Mouse (Mus musculus) kidney, embryonic 15.5 days (tissue): ENCODE data around the gene Tmem51. TPM values are rescaled to one million over a fixed set of nuclear protein-coding genes. Genes with fewer than 3 reads are reported as not detected.
A peak's percentile ranks its signal among the peaks of the same experiment; 100 is the strongest.

ENCODE experiments used
- ATAC-seq: fragments of 200-750 bp; cut with Nextera tagmentation; replicated peaks from 2 replicates; pipeline ENCODE4 v1.8.0; 2017; ENCODE audit warnings: moderate TSS enrichment; ENCODE audit not compliant: low FRiP score
- H3K27ac ChIP-seq: fragments of 300-500 bp; sonication (generic); 2 replicates; pipeline ENCODE4 v1.5.1; 2015; ENCODE audit warnings: mild to moderate bottlenecking, inconsistent platforms
- H3K27me3 ChIP-seq: fragments of 300-500 bp; sonication (generic); 2 replicates; pipeline ENCODE4 v1.6.1; 2015; ENCODE audit warnings: inconsistent platforms
- H3K36me3 ChIP-seq: fragments of 300-500 bp; sonication (generic); 2 replicates; pipeline ENCODE4 v1.6.1; 2015; ENCODE audit warnings: inconsistent platforms
- H3K4me1 ChIP-seq: fragments of 300-500 bp; sonication (generic); 2 replicates; pipeline ENCODE4 v1.6.1; 2015; ENCODE audit warnings: inconsistent platforms
- H3K4me2 ChIP-seq: fragments of 300-500 bp; sonication (generic); 2 replicates; pipeline ENCODE4 v1.6.1; 2015; ENCODE audit warnings: moderate library complexity, mild to moderate bottlenecking, inconsistent platforms
- H3K4me3 ChIP-seq: fragments of 300-500 bp; sonication (generic); replicated peaks from 2 replicates; pipeline ENCODE4 v1.5.1; 2015; ENCODE audit warnings: mild to moderate bottlenecking, inconsistent platforms
- H3K9ac ChIP-seq: fragments of 300-500 bp; sonication (generic); 2 replicates; pipeline ENCODE4 v1.6.1; 2015; ENCODE audit warnings: mild to moderate bottlenecking, inconsistent platforms
- H3K9me3 ChIP-seq: fragments of 300-500 bp; sonication (generic); replicated peaks from 2 replicates; pipeline ENCODE4 v1.6.1; 2016; ENCODE audit warnings: inconsistent platforms
- WGBS: fragments of 180-500 bp; shearing (Covaris S2); methylation state at CpG from one replicate; pipeline ENCODE4 v1.1.7; 2015; ENCODE audit warnings: mixed read lengths; 5-methylcytosine and 5-hydroxymethylcytosine counted together
- polyA plus RNA-seq: library from polyadenylated mRNA; unstranded; fragments of >200 nt; fragmentation: Nextera tagmentation; extraction: Ambion mirVana; gene quantifications from 2 replicates; pipeline ENCODE4 v1.2.1, GENCODE M21; 2015

Gene Tmem51
- polyA plus RNA-seq: 29.1 and 29.5 TPM in 2 replicates

DNA sequence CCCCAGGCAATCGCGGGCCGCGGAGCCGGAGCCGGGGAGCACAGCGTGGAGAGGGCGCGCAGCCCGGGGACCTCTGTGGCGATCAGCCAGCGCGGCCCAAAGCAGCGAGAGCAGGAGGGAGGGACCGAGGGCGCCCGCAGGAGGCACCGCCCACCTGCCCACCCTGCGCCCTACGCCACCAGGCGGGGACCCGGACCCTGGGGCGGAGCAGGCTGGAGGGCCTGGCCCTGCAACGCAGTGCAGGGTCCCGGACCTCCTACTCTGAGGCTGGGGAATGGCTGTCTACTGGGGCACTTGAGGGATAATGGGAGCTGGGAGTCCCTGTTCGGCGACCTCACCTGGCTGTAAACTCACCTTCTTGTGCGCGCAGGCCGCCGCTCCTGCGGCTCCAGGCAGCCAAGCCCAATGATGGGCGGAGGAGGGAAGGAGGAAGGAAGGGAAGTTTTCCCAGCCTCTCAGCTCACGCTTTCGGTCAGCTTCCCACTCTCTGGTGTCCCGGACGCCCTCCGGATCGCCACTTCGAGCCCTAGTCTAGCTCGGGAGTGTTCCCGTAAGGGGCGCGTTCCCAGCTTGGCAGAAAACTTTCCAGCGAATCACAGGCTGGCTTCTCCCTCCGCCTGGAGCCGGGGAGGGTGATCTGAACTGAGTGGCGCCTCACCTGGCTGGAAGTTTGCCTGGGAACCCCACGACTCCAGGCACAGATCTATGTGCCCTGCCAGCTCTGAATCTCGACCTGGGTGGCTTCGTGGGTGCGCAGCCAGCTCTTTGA lies at the start of gene Tmem51:
Gene Tmem51, minus strand, starts transcription at position 174 of the 769 bp plus-strand sequence.
- Histone ChIP-seq H3K9me3 (no peaks in the 10 kb centered on the region), H3K4me1 (peaks cover 51% of the 10 kb centered on the region), H3K9ac (peak within 1 kb of the TSS; percentile 52), H3K27me3 (peaks cover 19% of the 10 kb centered on the region), H3K27ac (peak within 1 kb of the TSS; percentile 92), H3K36me3 (no peaks in the 10 kb centered on the region), H3K4me2 (peak within 1 kb of the TSS; percentile 97), H3K4me3 (peak within 1 kb of the TSS; percentile 61)
- WGBS: under 1% methylated on average over 46 of the region's 52 CpGs
- ATAC-seq: peak; percentile 91

DNA sequence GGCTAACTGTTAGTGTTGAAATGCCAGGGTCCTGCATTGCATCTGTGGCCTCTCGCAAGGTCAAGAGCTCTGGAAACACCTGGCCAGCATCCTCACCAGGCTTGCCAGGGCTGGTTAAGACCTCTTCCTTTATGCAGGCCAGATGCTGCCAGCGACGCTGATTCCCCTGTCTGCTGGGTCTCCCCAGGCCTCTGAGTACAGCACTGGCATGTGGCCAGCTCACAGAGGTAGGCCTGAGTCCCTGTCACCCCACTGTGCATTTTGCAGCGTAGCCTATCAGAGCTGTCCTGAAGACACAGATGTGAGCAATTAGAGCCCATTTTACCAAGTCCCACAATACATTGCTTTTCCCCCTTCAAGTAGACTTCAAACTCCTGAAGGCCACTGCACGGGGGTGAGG lies 46.1 kb upstream of the Tmem51 start:
- H3K9ac ChIP-seq: no peak overlapping the region
- no peaks in the 10 kb centered on the region for H3K36me3 ChIP-seq
- ATAC-seq: no peak
- H3K4me3 ChIP-seq: no peak overlapping the region
- no peaks in the 10 kb centered on the region for H3K4me1 ChIP-seq
- H3K27ac ChIP-seq: no peak overlapping the region
- no peaks in the 10 kb centered on the region for H3K27me3 ChIP-seq
- 79% methylated on average over 5 of the region's 5 CpGs for WGBS
- H3K4me2 ChIP-seq: no peak overlapping the region
- no peaks in the 10 kb centered on the region for H3K9me3 ChIP-seq

DNA sequence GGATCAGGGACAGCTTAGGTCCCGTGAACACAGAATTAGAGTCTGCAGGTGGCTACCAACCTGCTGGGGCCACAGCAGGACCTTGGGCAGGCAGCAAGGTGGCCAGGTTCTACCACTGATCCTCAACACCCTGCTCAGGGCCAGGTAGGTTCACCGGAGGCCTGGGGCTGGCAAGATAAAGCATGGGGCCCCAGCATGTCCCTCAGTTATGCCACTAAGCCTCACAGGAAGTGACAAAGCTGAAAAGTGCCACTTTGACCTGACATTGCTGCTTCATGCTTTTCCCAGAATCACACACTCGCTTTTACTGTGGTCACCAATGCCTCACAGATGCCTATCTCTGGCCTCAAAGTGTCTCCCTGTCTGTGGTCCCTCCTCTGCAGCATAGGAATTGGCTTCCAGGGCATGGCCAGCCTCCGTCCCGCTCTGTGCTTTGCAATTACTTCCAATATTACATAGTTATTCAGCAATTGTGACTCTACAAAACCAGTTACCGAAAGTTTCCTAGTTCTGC lies 43.2 kb upstream of the Tmem51 start:
- Histone ChIP-seq H3K9me3 (no peaks in the 10 kb centered on the region), H3K27ac (no peak overlapping the region), H3K9ac (no peak overlapping the region), H3K4me3 (no peak overlapping the region), H3K36me3 (no peaks in the 10 kb centered on the region), H3K27me3 (no peaks in the 10 kb centered on the region), H3K4me1 (no peaks in the 10 kb centered on the region), H3K4me2 (no peak overlapping the region)
- 80% methylated on average over 6 of the region's 6 CpGs for WGBS
- no peak for ATAC-seq

DNA sequence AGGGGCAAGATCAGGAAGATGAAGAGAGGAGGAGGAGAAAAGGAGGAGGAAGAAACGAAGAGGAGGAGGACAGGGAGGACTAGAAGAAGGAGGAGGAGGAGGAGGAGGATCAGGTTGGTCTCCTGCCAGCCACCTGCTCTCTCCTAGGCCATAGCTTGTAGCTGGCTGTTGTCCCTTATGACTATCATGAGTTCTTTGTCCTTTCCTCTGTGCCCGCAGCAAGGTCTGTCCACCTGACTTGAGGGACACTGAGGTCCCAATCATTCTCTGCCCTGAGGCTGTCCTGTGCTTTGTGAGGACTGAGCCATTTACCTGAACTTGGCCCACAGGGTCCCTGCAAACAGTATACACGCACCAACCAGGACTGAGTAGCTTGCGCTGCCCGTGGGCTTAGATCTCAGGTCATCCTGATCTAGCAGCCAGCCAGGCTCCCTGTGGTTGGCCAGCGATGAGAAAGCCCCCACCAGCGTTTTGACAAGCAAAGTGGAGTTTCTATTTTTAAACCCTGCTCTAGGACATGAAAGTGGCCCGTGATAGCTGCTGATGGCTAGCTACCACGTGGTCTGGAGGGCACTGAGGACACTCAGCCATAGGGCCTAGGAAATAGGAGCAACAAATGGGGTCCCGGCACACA lies 42.7 kb upstream of the Tmem51 start:
- H3K4me3 ChIP-seq: no peak overlapping the region
- no peak for ATAC-seq
- H3K9ac ChIP-seq: no peak overlapping the region
- WGBS: 68% methylated on average over 10 of the region's 10 CpGs
- H3K36me3 ChIP-seq: no peaks in the 10 kb centered on the region
- H3K4me1 ChIP-seq: no peaks in the 10 kb centered on the region
- H3K4me2 ChIP-seq: no peak overlapping the region
- H3K9me3 ChIP-seq: no peaks in the 10 kb centered on the region
- H3K27ac ChIP-seq: no peak overlapping the region
- H3K27me3 ChIP-seq: no peaks in the 10 kb centered on the region

DNA sequence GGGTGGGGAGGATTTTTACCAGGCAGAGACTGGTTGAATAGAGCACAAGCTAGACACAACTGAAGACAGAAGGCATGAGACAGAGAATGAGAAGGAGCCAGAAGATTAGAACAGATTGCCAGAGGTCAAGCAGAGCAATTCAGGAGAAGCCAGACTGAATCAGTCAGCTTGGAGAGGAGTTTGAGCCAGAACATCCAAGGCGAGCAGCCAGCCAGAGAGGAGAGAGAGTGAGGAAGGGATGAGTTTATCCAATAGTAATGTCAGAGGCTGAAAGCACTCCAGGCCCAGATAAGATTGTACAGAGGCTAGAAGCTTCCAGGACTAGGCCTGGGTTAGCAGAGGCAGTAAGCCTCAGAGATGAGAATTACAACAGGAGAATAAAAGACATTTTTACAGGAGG lies 37.1 kb upstream of the Tmem51 start:
- no peak overlapping the region for H3K4me3 ChIP-seq
- 50% methylated on average over 1 of the region's 1 CpGs for WGBS
- ATAC-seq: no peak

DNA sequence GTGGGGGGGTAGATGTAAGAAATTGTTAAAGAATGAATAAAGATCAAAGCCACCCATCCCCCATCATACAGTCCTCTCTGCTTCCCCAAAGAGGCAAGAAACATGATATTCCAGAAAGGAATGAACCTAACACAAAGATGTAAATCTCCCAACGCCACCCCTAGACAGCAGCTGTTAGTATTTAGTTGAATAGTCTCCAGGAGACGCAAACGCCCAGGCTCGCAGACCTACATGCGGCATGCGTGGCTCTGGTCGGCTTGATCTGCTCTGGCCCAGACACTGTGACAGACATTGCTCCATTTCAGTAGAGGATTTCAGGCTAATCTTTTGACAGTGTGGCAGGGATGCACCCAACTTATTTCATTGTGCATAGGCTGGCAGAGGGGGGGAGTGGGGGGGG lies 34.4 kb upstream of the Tmem51 start:
- Histone ChIP-seq H3K4me3 (no peak overlapping the region), H3K9me3 (no peaks in the 10 kb centered on the region), H3K27me3 (no peaks in the 10 kb centered on the region; the same call in 1 of the 2 replicates), H3K27ac (no peak overlapping the region), H3K4me1 (peaks cover 12% of the 10 kb centered on the region), H3K36me3 (no peaks in the 10 kb centered on the region), H3K9ac (no peak overlapping the region), H3K4me2 (no peak overlapping the region)
- no peak for ATAC-seq
- WGBS: 28% methylated on average over 7 of the region's 7 CpGs

More for the DNA sequence above, 37.1 kb upstream of the Tmem51 start:
- Histone ChIP-seq H3K27ac (no peak overlapping the region), H3K9ac (no peak overlapping the region), H3K4me1 (peaks cover 12% of the 10 kb centered on the region), H3K36me3 (no peaks in the 10 kb centered on the region), H3K9me3 (no peaks in the 10 kb centered on the region), H3K27me3 (no peaks in the 10 kb centered on the region; the same call in 1 of the 2 replicates), H3K4me2 (no peak overlapping the region)

DNA sequence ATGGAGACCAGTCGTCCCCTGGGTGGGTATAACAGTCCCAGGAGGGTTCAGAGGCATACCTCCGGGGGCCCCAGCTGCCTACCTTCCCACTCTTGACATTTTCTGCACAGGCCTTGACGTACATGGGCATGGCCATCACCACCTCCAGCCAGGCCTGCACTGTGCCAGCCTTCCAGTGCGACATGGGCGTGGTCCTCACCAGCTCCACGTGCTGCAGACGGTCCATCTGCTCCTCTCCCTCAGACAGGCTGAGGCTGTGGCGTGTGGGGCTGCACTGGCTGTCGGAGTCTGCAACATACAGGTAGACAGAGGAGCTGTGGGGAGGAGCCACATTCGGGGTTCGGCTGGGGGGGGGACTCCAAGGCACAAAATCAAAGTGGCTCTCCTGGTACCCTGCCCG lies 33.9 kb upstream of the Tmem51 start:
- no peak overlapping the region for H3K9ac ChIP-seq
- 86% methylated on average over 12 of the region's 12 CpGs for WGBS

DNA sequence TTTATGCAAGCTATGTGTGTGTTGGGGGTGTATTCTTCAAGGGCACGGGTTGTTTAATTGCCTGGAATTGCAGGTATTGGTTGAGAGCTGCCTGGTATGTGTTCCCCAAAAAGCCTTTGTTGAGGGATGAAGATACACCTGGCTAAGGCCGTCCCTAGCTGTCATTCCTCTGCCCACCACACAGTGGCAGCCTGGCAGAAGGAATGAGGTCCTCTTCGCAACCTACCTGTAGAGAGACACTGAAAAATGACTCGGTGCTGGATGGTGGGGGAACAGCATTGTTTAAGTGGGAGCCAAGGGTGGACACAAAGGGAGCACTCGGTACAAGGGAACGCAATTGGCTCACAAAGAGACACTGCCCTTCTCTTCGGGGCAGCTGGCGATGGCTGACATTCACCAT lies 29.2 kb upstream of the Tmem51 start:
- H3K4me3 ChIP-seq: no peak overlapping the region
- no peak for ATAC-seq
- H3K36me3 ChIP-seq: no peaks in the 10 kb centered on the region
- no peaks in the 10 kb centered on the region; the same call in 1 of the 2 replicates for H3K27me3 ChIP-seq
- no peak overlapping the region for H3K4me2 ChIP-seq
- WGBS: 34% methylated on average over 8 of the region's 8 CpGs
- H3K27ac ChIP-seq: no peak overlapping the region
- H3K9me3 ChIP-seq: no peaks in the 10 kb centered on the region
- no peak overlapping the region for H3K9ac ChIP-seq
- H3K4me1 ChIP-seq: peaks cover 5% of the 10 kb centered on the region

More for the DNA sequence above, 33.9 kb upstream of the Tmem51 start:
- Histone ChIP-seq H3K4me3 (no peak overlapping the region), H3K27me3 (no peaks in the 10 kb centered on the region; the same call in 1 of the 2 replicates), H3K27ac (no peak overlapping the region), H3K4me2 (no peak overlapping the region), H3K36me3 (no peaks in the 10 kb centered on the region), H3K4me1 (peaks cover 12% of the 10 kb centered on the region), H3K9me3 (no peaks in the 10 kb centered on the region)
- ATAC-seq: peak; percentile 40

DNA sequence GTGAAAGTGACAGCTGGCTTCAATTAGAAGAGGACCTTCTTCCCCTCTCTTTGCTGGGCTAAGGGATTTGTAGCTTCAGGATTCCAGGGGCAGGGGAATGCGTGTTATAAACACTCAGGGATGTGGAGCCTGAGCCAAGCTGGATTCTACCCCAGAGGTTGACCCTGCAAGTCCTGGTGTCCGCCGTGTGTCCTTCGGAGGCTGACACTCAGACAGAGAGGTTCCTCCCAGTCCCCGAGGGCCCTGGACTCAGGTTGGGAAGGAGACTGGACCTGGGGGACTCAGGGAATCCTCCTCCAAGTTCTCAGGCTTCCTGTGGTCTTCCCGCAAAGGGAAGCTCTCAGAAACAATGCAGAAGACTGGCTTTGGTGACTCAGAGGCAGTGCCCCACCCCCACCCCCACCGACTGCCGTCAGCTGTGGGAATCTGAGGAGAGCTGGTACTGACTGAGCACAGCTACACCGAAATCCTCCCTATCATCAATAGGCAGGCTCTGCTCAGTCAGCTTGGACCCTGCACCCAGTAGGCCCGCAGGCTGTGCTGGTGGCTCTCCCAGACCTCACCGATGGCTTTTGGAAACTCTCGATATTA lies 19.1 kb upstream of the Tmem51 start:
- ATAC-seq: no peak
- no peaks in the 10 kb centered on the region for H3K36me3 ChIP-seq
- no peaks in the 10 kb centered on the region for H3K27me3 ChIP-seq
- H3K4me2 ChIP-seq: no peak overlapping the region
- H3K4me1 ChIP-seq: peaks cover 17% of the 10 kb centered on the region
- no peak overlapping the region for H3K27ac ChIP-seq
- no peak overlapping the region for H3K4me3 ChIP-seq
- 47% methylated on average over 12 of the region's 12 CpGs for WGBS
- no peak overlapping the region for H3K9ac ChIP-seq
- H3K9me3 ChIP-seq: no peaks in the 10 kb centered on the region

DNA sequence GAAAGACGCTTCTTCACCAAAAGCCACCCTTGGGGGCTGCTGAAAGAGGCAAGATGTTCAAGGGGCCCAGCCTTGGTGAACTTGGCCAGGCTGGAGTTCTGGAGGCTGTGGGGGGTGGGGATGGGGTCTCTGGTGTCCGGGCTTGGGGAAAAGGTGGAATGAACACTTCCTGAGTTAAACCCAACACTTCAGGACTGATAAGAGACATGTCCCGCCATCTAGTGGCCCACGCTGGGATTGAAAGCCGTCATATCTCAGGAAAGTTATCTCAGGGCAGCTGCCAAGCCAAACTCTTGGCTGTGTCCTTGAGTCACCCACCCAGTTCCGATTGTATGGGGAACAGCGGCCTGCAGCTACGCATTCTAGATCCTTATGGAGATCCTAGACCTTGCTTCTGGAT lies 14.2 kb upstream of the Tmem51 start:
- Histone ChIP-seq H3K9ac (no peak overlapping the region), H3K4me3 (no peak overlapping the region), H3K9me3 (no peaks in the 10 kb centered on the region), H3K27me3 (no peaks in the 10 kb centered on the region), H3K4me1 (peaks cover 24% of the 10 kb centered on the region), H3K4me2 (peak overlapping the region; percentile 42), H3K36me3 (no peaks in the 10 kb centered on the region), H3K27ac (peak overlapping the region; percentile 56)
- 20% methylated on average over 8 of the region's 8 CpGs for WGBS
- peak; percentile 30; the same call in 1 of the 2 replicates for ATAC-seq

DNA sequence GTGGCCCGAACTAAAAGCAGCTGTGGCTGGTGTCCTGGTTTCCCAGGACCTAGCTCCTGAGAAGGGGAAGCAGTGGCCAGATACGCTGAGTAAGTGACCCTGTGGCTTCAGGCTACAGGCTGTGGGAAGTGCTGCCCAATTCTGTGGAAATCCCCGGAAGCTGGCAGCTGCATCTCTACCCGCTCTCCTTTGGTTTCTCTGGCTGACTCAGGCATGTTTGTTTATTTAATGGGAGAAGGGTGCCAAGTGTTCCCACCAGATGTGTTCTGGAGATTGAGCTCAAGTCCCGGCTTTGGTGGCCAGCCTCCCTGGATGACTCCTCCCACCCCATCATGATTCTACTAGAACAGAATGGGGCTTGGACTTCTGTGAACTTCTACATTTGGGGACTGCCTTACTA lies 13.8 kb upstream of the Tmem51 start:
- no peak overlapping the region for H3K4me3 ChIP-seq
- WGBS: 15% methylated on average over 5 of the region's 5 CpGs
- H3K9me3 ChIP-seq: no peaks in the 10 kb centered on the region
- H3K36me3 ChIP-seq: no peaks in the 10 kb centered on the region
- H3K27me3 ChIP-seq: no peaks in the 10 kb centered on the region
- H3K4me2 ChIP-seq: peak overlapping the region; percentile 42
- peaks cover 21% of the 10 kb centered on the region for H3K4me1 ChIP-seq
- H3K27ac ChIP-seq: peak overlapping the region; percentile 56
- ATAC-seq: 0 out of 2 replicates have a peak, but pooled peaks have one; percentile 37
- H3K9ac ChIP-seq: no peak overlapping the region
